Mouse (Mus musculus): Measurements from ENCODE around the gene Ifrd2. TPM values are rescaled to one million over a fixed set of nuclear protein-coding genes. Genes with fewer than 3 reads are reported as not detected.

The Ifrd2 gene
- total and polyA plus RNA-seq, 3 experiments: 147 to 292 TPM; not detected in 1

DNA sequence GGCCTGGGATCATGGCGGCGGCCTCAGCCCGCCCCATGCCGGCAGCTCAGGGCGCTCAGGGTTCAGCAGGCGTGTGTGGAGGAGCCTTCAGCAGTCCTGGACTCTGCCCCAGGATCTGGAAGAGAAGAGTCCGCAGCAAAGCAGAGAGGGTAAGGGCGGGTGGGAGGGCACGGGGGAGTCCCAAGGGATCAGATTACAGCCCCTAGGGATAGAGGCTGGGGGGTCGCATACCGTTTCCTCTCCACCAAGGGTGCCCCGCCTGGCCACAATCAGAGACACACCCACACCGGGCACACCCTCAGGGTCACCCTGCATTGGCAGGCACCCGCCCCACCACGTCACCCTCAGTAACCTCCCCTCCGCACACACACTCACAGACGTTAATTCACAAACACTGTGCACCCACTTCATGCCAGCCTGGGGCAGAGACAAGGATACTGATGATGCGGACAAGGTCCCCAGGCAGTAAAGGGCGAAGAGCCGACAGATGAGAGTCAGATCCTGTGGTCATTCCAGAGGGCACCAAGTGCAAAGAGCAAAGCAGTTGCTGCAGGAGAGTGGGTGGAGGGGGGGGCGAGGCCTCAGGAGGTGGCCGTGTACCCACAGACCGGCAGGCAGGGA lies 17.7 kb downstream of the Ifrd2 start:
- Histone ChIP-seq H3K4me1 (ENCODE audit: control insufficient read depth in 1 of 2, insufficient read depth in 2 of 2, low read length in 2 of 2) (peaks cover 0 to 23% of the 10 kb centered on the region in 2 experiments; a peak in 3 of 4 replicates), H3K79me2 (ENCODE audit: control insufficient read depth, insufficient read depth, low read length, poor library complexity) (no peaks in the 10 kb centered on the region; the same call in 1 of the 2 replicates), H3K9ac (ENCODE audit: control insufficient read depth, low read depth, low read length, poor library complexity, severe bottlenecking) (no peak overlapping the region), H3K27ac (ENCODE audit: control insufficient read depth, low read depth, low read length) (no peak overlapping the region), H3K9me3 (replicated peaks; ENCODE audit: insufficient read depth, low read length) (no peaks in the 10 kb centered on the region), H3K4me3 (ENCODE audit: control insufficient read depth in 1 of 2, insufficient read depth in 1 of 2, low read depth in 2 of 2, low read length in 2 of 2) (no peak overlapping the region), H3K36me3 (ENCODE audit: control insufficient read depth in 1 of 2, insufficient read depth in 2 of 2, low read length in 2 of 2) (peaks cover 0 to 10% of the 10 kb centered on the region in 2 experiments; a peak in 2 of 4 replicates), H3K27me3 (ENCODE audit: control insufficient read depth in 1 of 2, insufficient read depth in 2 of 2, low read length in 2 of 2) (no peaks in the 10 kb centered on the region)
- TF ChIP-seq SIN3A (IDR thresholded peaks at IDR 0.05; ENCODE audit: low read length) (no peak), MAZ (IDR thresholded peaks at IDR 0.05; ENCODE audit: low read depth, low read length) (no peak), POLR2AphosphoS5 (IDR thresholded peaks at IDR 0.05; ENCODE audit: borderline replicate concordance, low read depth, low read length) (no peak), ETS1 (IDR thresholded peaks at IDR 0.05; ENCODE audit: low read depth, low read length) (no peak), E2F4 (IDR thresholded peaks at IDR 0.05; ENCODE audit: borderline replicate concordance, low read depth, low read length) (no peak), GABPA (IDR thresholded peaks at IDR 0.05; ENCODE audit: low read depth, low read length) (no peak)
- no peak for DNase-seq (ENCODE audit: low read depth, low spot score)

DNA sequence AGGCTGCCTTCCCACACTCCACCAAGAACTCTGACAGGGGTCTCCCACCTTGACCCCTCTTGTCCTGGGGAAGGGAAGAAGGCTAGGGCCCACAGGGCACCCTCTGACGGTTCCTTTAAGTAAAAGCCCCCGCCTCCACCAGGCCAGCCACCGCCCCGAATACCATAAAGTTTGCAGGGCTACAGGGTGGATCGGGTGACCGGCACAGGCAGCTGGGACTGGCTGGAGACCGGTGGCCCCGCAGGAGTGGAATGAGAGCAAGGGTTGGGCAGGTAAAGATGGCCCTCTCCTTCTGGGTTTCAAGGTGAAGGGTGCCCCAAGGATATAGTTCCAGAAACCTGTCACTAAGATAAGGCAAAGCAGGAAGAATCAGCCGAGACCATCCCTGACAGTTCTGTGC lies 19.1 kb downstream of the Ifrd2 start:
- H3K4me3 ChIP-seq (ENCODE audit: control insufficient read depth in 1 of 2, insufficient read depth in 1 of 2, low read depth in 2 of 2, low read length in 2 of 2): no peak overlapping the region
- peaks cover 0 to 10% of the 10 kb centered on the region in 2 experiments; a peak in 2 of 4 replicates for H3K36me3 ChIP-seq (ENCODE audit: control insufficient read depth in 1 of 2, insufficient read depth in 2 of 2, low read length in 2 of 2)
- no peak overlapping the region for H3K9ac ChIP-seq (ENCODE audit: control insufficient read depth, low read depth, low read length, poor library complexity, severe bottlenecking)
- no peaks in the 10 kb centered on the region for H3K27me3 ChIP-seq (ENCODE audit: control insufficient read depth in 1 of 2, insufficient read depth in 2 of 2, low read length in 2 of 2)
- H3K79me2 ChIP-seq (ENCODE audit: control insufficient read depth, insufficient read depth, low read length, poor library complexity): no peaks in the 10 kb centered on the region; the same call in 1 of the 2 replicates
- no peak overlapping the region for H3K27ac ChIP-seq (ENCODE audit: control insufficient read depth, low read depth, low read length)
- H3K9me3 ChIP-seq (replicated peaks; ENCODE audit: insufficient read depth, low read length): no peaks in the 10 kb centered on the region
- DNase-seq (ENCODE audit: low read depth, low spot score): no peak
- H3K4me1 ChIP-seq (ENCODE audit: control insufficient read depth in 1 of 2, insufficient read depth in 2 of 2, low read length in 2 of 2): peaks cover 0 to 27% of the 10 kb centered on the region in 2 experiments; a peak in 3 of 4 replicates
- TF ChIP-seq TCF12 (IDR thresholded peaks at IDR 0.05; ENCODE audit: low read depth, low read length) (no peak), NRF1 (IDR thresholded peaks at IDR 0.05; ENCODE audit: insufficient read depth, low read depth, low read length, poor library complexity, severe bottlenecking) (no peak), ETS1 (IDR thresholded peaks at IDR 0.05; ENCODE audit: low read depth, low read length) (no peak), TBP (IDR thresholded peaks at IDR 0.05; ENCODE audit: low read depth, low read length) (no peak), NELFE (IDR thresholded peaks at IDR 0.05; ENCODE audit: low read depth, low read length) (no peak), CHD1 (IDR thresholded peaks at IDR 0.05; ENCODE audit: low read depth, low read length) (no peak), E2F4 (IDR thresholded peaks at IDR 0.05; ENCODE audit: borderline replicate concordance, low read depth, low read length) (no peak), KAT2A (conservative IDR thresholded peaks at IDR 0.05; ENCODE audit: low read depth, low read length) (no peak), ELF1 (IDR thresholded peaks at IDR 0.05; ENCODE audit: low read depth, low read length) (no peak), POLR2AphosphoS2 (IDR thresholded peaks at IDR 0.05; ENCODE audit: low read length) (no peak), RCOR1 (IDR thresholded peaks at IDR 0.05; ENCODE audit: low read depth, low read length) (no peak)

Measured in MEL (cell line).